Comparison of ENCODE assay signal across 8 mouse cellular contexts in genomic region chr1:52113067-52113665, GRCm38 (mm10). TPM values are rescaled to one million over a fixed set of nuclear protein-coding genes. Genes with fewer than 3 reads are reported as not detected.
A peak's percentile ranks its signal among the peaks of the same experiment; 100 is the strongest.
DNase-seq lines count a peak whose midpoint lies in the region; ATAC-seq lines count a peak whose summit lies in the region.

No protein-coding gene starts in this region.

- H3K27me3 ChIP-seq in forebrain, embryonic 10.5 days (ENCODE audit: poor library complexity, severe bottlenecking): 0 out of 2 replicates have a peak, but pooled peaks cover 3% of the 10 kb centered on the region
- H3K27me3 ChIP-seq in liver, embryonic 11.5 days (replicated peaks; ENCODE audit: control insufficient read depth, insufficient read depth, low read length): no peaks in the 10 kb centered on the region

- H3K27ac ChIP-seq in forebrain, embryonic 10.5 days: peak overlapping the region; percentile 91
- H3K27ac ChIP-seq in liver, embryonic 11.5 days (ENCODE audit: low read depth, low read length): peak overlapping the region; percentile 29; the same call in 1 of the 2 replicates

- peaks cover 6% of the 10 kb centered on the region for H3K4me1 ChIP-seq in forebrain, embryonic 10.5 days
- H3K4me1 ChIP-seq in liver, embryonic 11.5 days (replicated peaks; ENCODE audit: control insufficient read depth, insufficient read depth, low read length): peaks cover 5% of the 10 kb centered on the region; the same call in 1 of the 2 replicates

- H3K36me3 ChIP-seq in forebrain, embryonic 10.5 days (replicated peaks): no peaks in the 10 kb centered on the region
- no peaks in the 10 kb centered on the region for H3K36me3 ChIP-seq in liver, embryonic 11.5 days (ENCODE audit: control insufficient read depth, insufficient read depth, low read length)

- peak overlapping the region; percentile 84 for H3K4me2 ChIP-seq in liver, embryonic 11.5 days

- H3K9me3 ChIP-seq in forebrain, embryonic 10.5 days: no peaks in the 10 kb centered on the region
- no peaks in the 10 kb centered on the region for H3K9me3 ChIP-seq in liver, embryonic 11.5 days (ENCODE audit: control insufficient read depth, low read length)

- H3K4me3 ChIP-seq in forebrain, embryonic 10.5 days: peak overlapping the region; percentile 50
- H3K4me3 ChIP-seq in liver, embryonic 11.5 days (ENCODE audit: low read depth, low read length): peak overlapping the region; percentile 52

- WGBS in forebrain, embryonic 10.5 days: 29% methylated on average over 7 of the region's 7 CpGs
- WGBS in liver, embryonic 11.5 days: 22% methylated on average over 7 of the region's 7 CpGs

- no peak for DNase-seq in frontal cortex, postnatal 14 days (ENCODE audit: low spot score in 2 of 2)
- peak; percentile 61 for DNase-seq in 3T3-L1 (ENCODE audit: low read depth, low spot score)
- no peak for DNase-seq in forebrain, embryonic 10.5 days (ENCODE audit: extremely low spot score, low spot score)
- no peak for DNase-seq in liver, embryonic 11.5 days (ENCODE audit: low spot score)
- no peak for DNase-seq in layer of hippocampus, postnatal 36 days

- ATAC-seq in frontal cortex, adult (ENCODE audit: low TSS enrichment): peak; percentile 2; the same call in 1 of the 2 replicates
- ATAC-seq in liver, embryonic 11.5 days (replicated peaks; ENCODE audit: low FRiP score): peak; percentile 1; the same call in 1 of the 2 replicates
- ATAC-seq in granulocyte monocyte progenitor cell, adult 5-6 weeks (replicated peaks; ENCODE audit: poor library complexity, severe bottlenecking): no peak; the same call in 1 of the 2 replicates
- ATAC-seq in megakaryocyte-erythroid progenitor cell, adult 5-6 weeks (replicated peaks; ENCODE audit: low FRiP score, low TSS enrichment, poor library complexity, severe bottlenecking): no peak; the same call in 1 of the 2 replicates

- peak overlapping the region; percentile 68 for H3K9ac ChIP-seq in liver, embryonic 11.5 days (ENCODE audit: low read depth, low read length)

RNA-seq across cellular contexts. Expression of gene Stat1, which starts 6.1 kb away (rescaled TPM):
- 11.9 and 12.3 TPM in 2 replicates for polyA plus RNA-seq in forebrain, embryonic 10.5 days (2016; fragmentation: Nextera tagmentation; extraction: Ambion mirVana)
- 17.8 and 19.0 TPM in 2 replicates for polyA plus RNA-seq in liver, embryonic 11.5 days (2014; fragmentation: Nextera tagmentation; extraction: Ambion mirVana)
- 34.7 and 65.5 TPM in 2 replicates for total RNA-seq in granulocyte monocyte progenitor cell, adult 5-6 weeks (2014; fragmentation: Nextera tagmentation)
- 51.1 and 52.7 TPM in 2 replicates for total RNA-seq in granulocyte monocyte progenitor cell, adult 5-6 weeks (2017)
- 28.0 and 45.6 TPM in 2 replicates for total RNA-seq in megakaryocyte-erythroid progenitor cell, adult 5-6 weeks (2014; fragmentation: Nextera tagmentation)
- total RNA-seq in megakaryocyte-erythroid progenitor cell, adult 5-6 weeks (2017): 47.4 and 67.7 TPM in 2 replicates
- total RNA-seq in layer of hippocampus, postnatal 36 days (2021): 10 to 100 TPM; 21.2 to 23.0 TPM

Comparison
In these comparisons a context has a peak if more than half of its experiments do, and no peak if none do; other contexts are left out.
1. ATAC-seq: peak in frontal cortex, adult (single experiment) and liver, embryonic 11.5 days (single experiment); none in granulocyte monocyte progenitor cell, adult 5-6 weeks (single experiment) and megakaryocyte-erythroid progenitor cell, adult 5-6 weeks (single experiment).